ENCODE assay signal across 9 mouse cellular contexts in the genomic region with DNA sequence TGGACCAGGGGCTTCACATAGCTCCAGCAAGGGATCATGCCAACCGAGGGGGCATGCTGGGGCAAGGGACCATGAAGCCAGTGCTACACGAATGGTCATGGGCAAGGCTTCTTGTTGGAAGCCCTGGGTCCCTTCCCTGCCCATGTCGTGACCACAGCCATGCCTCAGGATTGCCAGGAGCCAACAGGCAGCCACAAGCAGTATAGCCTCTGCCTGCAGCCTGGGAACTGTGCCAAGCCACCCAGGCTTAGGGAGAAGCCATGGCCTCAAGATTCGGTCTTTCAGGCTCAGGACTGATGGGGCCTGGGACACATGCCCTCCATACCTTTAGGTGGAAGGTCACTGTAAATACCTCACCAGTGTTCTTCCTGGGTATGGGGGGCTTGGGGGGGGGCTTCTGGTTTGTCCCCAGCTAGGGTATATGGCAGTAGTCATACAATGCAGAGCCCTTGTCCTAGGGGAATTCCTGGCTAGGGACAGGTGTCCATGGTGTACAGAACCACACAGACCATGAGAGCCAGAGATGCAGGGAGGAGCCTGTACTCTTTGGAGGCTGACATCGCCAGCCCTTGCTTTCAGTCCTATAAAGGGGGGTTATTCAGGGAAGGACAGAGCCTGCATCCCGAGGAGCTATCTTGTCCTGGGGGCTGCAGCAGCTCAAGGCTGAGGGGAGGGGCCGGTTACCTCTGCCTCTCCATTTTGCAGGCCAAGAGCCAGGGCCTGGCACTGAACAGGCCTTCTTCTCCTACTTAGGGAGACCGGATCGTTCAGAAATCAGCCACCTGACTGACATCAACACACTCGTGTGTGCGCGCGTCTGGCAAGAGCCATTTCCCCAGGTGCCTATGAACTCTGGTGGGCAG. TPM values are rescaled to one million over a fixed set of nuclear protein-coding genes. Genes with fewer than 3 reads are reported as not detected.
DNase-seq lines count a peak whose midpoint lies in the region; ATAC-seq and TF ChIP-seq lines count a peak whose summit lies in the region.
"Had no signal": no experiment of that assay in that cellular context is flagged by ENCODE, and none has a peak within 500 bp of the region (broad histone marks: within the 10 kb centered on the region; RNA-seq: fewer than 3 reads in every experiment).

No protein-coding gene starts in this region.

- 0 out of 2 replicates have a peak, but pooled peaks cover 6% of the 10 kb centered on the region for H3K27me3 ChIP-seq in neural tube, embryonic 13.5 days
- no peaks in the 10 kb centered on the region for H3K27me3 ChIP-seq in embryonic facial prominence, embryonic 12.5 days
- H3K27me3 ChIP-seq in midbrain, postnatal 0 days (ENCODE audit: insufficient read depth, low read length), result no peaks in the 10 kb centered on the region

- H3K9me3 ChIP-seq in neural tube, embryonic 13.5 days, result no peaks in the 10 kb centered on the region
- no peaks in the 10 kb centered on the region for H3K9me3 ChIP-seq in embryonic facial prominence, embryonic 12.5 days
- H3K9me3 ChIP-seq in midbrain, postnatal 0 days (ENCODE audit: low read length), result no peaks in the 10 kb centered on the region

- DNase-seq in gastrocnemius, adult 2 months, result peak; percentile 69
- no peak for DNase-seq in gastrocnemius, postnatal 36 days
- DNase-seq in neural tube, embryonic 10.5 days (ENCODE audit: extremely low spot score, low spot score), result no peak
- DNase-seq in midbrain, postnatal 0 days (ENCODE audit: low spot score), result peak; percentile 43
- no peak for DNase-seq in yolk sac, embryonic 10.5 days (ENCODE audit: low spot score)
- DNase-seq in layer of hippocampus, postnatal 25 days (ENCODE audit: extremely low spot score in 1 of 2, low spot score in 1 of 2), result no peak
- DNase-seq: lung, adult 2 months had no signal

- TF ChIP-seq CTCF in gastrocnemius, adult 2 months (IDR thresholded peaks at IDR 0.05), result no peak
- TF ChIP-seq CTCF in midbrain, postnatal 0 days (IDR thresholded peaks at IDR 0.05), result no peak

- peak overlapping the region; percentile 89 for H3K27ac ChIP-seq in gastrocnemius, adult 2 months
- peak overlapping the region; percentile 64 for H3K27ac ChIP-seq in neural tube, embryonic 13.5 days (replicated peaks)
- no peak overlapping the region for H3K27ac ChIP-seq in embryonic facial prominence, embryonic 12.5 days
- H3K27ac ChIP-seq in midbrain, postnatal 0 days (ENCODE audit: low read depth, low read length), result no peak overlapping the region

- 39% methylated on average over 13 of the region's 13 CpGs for WGBS in neural tube, embryonic 13.5 days
- 65% methylated on average over 13 of the region's 13 CpGs for WGBS in embryonic facial prominence, embryonic 12.5 days
- WGBS in midbrain, postnatal 0 days, result 61% methylated on average over 13 of the region's 13 CpGs

- no peaks in the 10 kb centered on the region for H3K36me3 ChIP-seq in neural tube, embryonic 13.5 days
- no peaks in the 10 kb centered on the region for H3K36me3 ChIP-seq in embryonic facial prominence, embryonic 12.5 days
- H3K36me3 ChIP-seq in midbrain, postnatal 0 days (ENCODE audit: insufficient read depth, low read length), result no peaks in the 10 kb centered on the region

- peak; percentile 54 for ATAC-seq in neural tube, embryonic 13.5 days (ENCODE audit: low read depth)
- ATAC-seq in embryonic facial prominence, embryonic 12.5 days (ENCODE audit: insufficient number of reproducible peaks, insufficient read depth, low FRiP score, low TSS enrichment), result 0 out of 2 replicates have a peak, but pooled peaks have one; percentile 19
- ATAC-seq in midbrain, postnatal 0 days (ENCODE audit: low FRiP score), result peak; percentile 20; the same call in 1 of the 2 replicates

- H3K9ac ChIP-seq in neural tube, embryonic 13.5 days, result no peak overlapping the region
- H3K9ac ChIP-seq in embryonic facial prominence, embryonic 12.5 days, result 0 out of 2 replicates have a peak overlapping the region, but pooled peaks have one; percentile 20
- H3K9ac ChIP-seq in midbrain, postnatal 0 days (replicated peaks; ENCODE audit: low read length, poor library complexity, severe bottlenecking), result 0 out of 2 replicates have a peak overlapping the region, but pooled peaks have one; percentile 1

- intact Hi-C loops in gastrocnemius, adult 2 months (cut with DNase I), result no loop called here
- intact Hi-C loops in gastrocnemius, postnatal 36 days (cut with DNase I), result no loop called here

- H3K4me2 ChIP-seq in neural tube, embryonic 13.5 days, result no peak overlapping the region
- H3K4me2 ChIP-seq in embryonic facial prominence, embryonic 12.5 days (replicated peaks), result no peak overlapping the region
- no peak overlapping the region for H3K4me2 ChIP-seq in midbrain, postnatal 0 days (ENCODE audit: low read depth, low read length, poor library complexity, severe bottlenecking)

- H3K4me3 ChIP-seq in gastrocnemius, adult 2 months, result no peak overlapping the region
- no peak overlapping the region for H3K4me3 ChIP-seq in neural tube, embryonic 13.5 days
- H3K4me3 ChIP-seq in embryonic facial prominence, embryonic 12.5 days, result no peak overlapping the region
- no peak overlapping the region for H3K4me3 ChIP-seq in midbrain, postnatal 0 days (ENCODE audit: low read depth, low read length)

- peaks cover 31% of the 10 kb centered on the region for H3K4me1 ChIP-seq in neural tube, embryonic 13.5 days (replicated peaks)
- peaks cover 10% of the 10 kb centered on the region; the same call in 1 of the 2 replicates for H3K4me1 ChIP-seq in embryonic facial prominence, embryonic 12.5 days
- H3K4me1 ChIP-seq in midbrain, postnatal 0 days (ENCODE audit: insufficient read depth, low read length), result no peaks in the 10 kb centered on the region

RNA-seq across cellular contexts. Expression of a gene that starts 15.8 kb away (rescaled TPM):
- total RNA-seq in gastrocnemius, adult 2 months (2021), result 10 to 100 TPM; 40.7 to 42.5 TPM
- total RNA-seq in gastrocnemius, postnatal 36 days (2021), result 10 to 100 TPM; 36.6 to 37.1 TPM
- polyA plus RNA-seq in neural tube, embryonic 13.5 days (2015; fragmentation: Nextera tagmentation; extraction: Ambion mirVana), result 9.8 and 10.3 TPM in 2 replicates
- polyA plus RNA-seq in embryonic facial prominence, embryonic 12.5 days (2016; fragmentation: Nextera tagmentation; extraction: Ambion mirVana), result 0.37 and 0.85 TPM in 2 replicates
- total RNA-seq in midbrain, postnatal 0 days (2014; rRNA removed), result 44.9 and 51.4 TPM in 2 replicates
- 31.7 and 32.2 TPM in 2 replicates for polyA plus RNA-seq in midbrain, postnatal 0 days (2015; fragmentation: Nextera tagmentation; extraction: Ambion mirVana)
- total RNA-seq in layer of hippocampus, postnatal 25 days (2021), result 100 to 1,000 TPM; 123 to 132 TPM

RNA-seq across cellular contexts. Expression of a gene that starts 33.7 kb away (rescaled TPM):
- total RNA-seq in gastrocnemius, adult 2 months (2021), result 1 to 10 TPM; 2.2 to 2.4 TPM
- total RNA-seq in gastrocnemius, postnatal 36 days (2021), result 1 to 10 TPM; 2.0 to 3.2 TPM
- 3.1 and 4.2 TPM in 2 replicates for polyA plus RNA-seq in neural tube, embryonic 13.5 days (2015; fragmentation: Nextera tagmentation; extraction: Ambion mirVana)
- 5.4 and 6.6 TPM in 2 replicates for polyA plus RNA-seq in embryonic facial prominence, embryonic 12.5 days (2016; fragmentation: Nextera tagmentation; extraction: Ambion mirVana)
- total RNA-seq in midbrain, postnatal 0 days (2014; rRNA removed), result 1.9 and 3.6 TPM in 2 replicates
- 1.8 TPM in 2 replicates for polyA plus RNA-seq in midbrain, postnatal 0 days (2015; fragmentation: Nextera tagmentation; extraction: Ambion mirVana)
- total RNA-seq in layer of hippocampus, postnatal 25 days (2021), result 1 to 10 TPM; 1.5 to 1.6 TPM

Comparison
In these comparisons a context has a peak if more than half of its experiments do, and no peak if none do; other contexts are left out.
1. DNase-seq: peak in gastrocnemius, adult 2 months (single experiment) and midbrain, postnatal 0 days (single experiment); none in gastrocnemius, postnatal 36 days (0 of 2), neural tube, embryonic 10.5 days (single experiment), yolk sac, embryonic 10.5 days (single experiment) and layer of hippocampus, postnatal 25 days (0 of 2).
2. H3K27ac ChIP-seq: peak in gastrocnemius, adult 2 months (single experiment) and neural tube, embryonic 13.5 days (single experiment); none in embryonic facial prominence, embryonic 12.5 days (single experiment) and midbrain, postnatal 0 days (single experiment).
3. Peak in every context shown above with its lines, with median percentiles within 50 percentile points of each other: ATAC-seq.